Mouse (Mus musculus) brain, adult 2 months (tissue): ENCODE data around the gene Ric8a.
"Not testable (repeated sequence)": the region's sequence is repeated elsewhere in the genome, so short reads cannot be mapped to it uniquely, and the experiment has no call there.

Experiments
- DNase-seq: peaks from one replicate; pipeline ENCODE4 v3.0.0; 2011; ENCODE audit warnings: low read depth, low spot score

The Ric8a gene

DNA sequence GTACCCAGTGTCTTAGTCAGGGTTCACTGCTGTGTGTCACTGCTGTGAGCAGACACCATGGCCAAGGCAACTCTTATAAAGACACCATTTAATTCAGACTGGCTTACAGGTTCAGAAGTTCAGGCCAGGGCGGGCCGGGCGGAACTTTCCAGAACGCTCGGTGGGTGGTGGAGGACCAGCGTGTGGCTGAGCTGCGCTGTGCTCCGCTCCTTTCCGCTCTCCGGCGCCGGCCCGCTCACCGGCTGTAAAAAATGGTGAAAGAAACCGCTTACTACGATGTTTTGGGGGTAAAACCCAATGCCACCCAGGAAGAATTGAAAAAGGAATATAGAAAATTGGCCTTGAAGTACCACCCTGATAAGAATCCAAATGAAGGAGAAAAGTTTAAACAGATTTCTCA is 33.9 kb downstream of the Ric8a start:
- not testable (repeated sequence) for DNase-seq

DNA sequence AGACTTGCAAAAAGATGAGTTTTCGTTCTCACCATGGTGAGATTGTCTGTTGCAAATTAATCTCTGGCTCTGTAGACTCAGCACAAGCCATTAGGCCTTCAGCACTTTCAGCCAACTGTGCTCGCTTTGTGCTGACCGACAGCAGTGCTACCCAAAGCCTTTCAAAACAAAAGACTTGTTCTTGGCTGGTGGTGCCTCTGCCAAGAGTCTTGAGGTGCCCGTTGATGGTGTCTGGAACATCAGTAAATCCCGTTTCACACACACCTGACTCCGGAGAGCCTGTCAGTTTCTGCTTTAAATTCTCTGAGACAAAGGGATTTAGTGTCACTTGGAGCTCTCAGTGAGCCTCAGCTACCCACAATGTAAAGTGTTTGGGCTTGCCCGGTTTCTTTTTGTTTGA is 37.3 kb downstream of the Ric8a start:
- DNase-seq: no peak

DNA sequence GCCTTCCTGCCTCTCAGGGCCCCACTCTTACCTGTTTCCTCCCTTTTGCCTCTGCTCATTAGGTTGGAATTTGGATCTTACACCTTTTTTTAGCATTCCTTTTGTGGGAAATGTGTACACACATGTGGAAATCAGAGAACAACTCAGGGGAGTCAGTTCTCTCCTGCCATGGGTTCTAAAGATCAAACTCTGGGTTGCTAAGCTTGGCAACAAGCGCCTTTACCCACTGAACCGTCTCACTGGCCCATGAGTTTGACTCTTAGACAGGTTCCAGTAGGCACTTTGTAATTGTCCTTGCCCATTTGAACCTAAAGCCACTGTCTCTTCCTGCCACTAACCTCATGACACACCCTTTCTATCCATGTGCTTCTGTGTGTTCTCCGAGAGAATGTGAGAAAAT is 37.9 kb downstream of the Ric8a start:
- no peak for DNase-seq

DNA sequence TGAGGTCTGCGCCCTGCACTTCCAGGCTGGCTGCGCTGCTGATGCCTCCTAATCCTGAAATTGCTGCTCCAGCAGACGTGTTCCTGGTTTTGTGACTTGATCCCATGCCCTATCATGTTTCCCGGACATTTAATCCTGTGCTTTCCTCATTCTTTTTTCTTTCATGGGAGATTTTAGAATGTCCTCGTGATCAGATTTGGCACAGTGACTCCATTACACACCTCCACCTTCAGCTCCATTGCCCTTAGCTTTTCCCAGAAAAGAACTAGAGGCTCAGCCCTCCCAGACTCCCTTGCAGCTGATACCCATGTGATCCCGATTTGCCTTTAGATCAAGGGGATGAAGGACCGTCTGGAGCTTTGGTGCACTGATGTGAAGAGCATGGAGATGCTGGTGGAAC is 41.1 kb downstream of the Ric8a start:
- no peak for DNase-seq

DNA sequence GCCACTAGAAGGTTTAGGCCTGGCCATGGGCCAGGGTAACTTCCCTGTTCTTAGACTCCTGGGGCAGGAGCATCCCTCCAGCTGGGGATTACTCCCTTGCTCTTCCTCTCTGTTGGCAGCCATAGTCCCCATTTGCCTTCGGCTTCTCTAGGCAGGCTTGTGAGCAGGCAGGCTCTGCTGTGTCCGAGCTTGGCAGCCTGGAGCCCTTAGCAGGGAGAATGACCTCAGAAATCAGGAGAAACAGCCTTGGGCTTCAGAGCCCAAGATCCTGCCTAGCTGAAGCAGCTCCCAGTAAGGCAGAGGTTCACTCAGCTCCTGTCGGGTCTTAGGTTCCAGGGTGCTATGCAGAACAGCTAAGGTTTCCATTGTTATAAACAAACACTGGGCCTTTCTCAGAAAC is 42.4 kb downstream of the Ric8a start:
- no peak for DNase-seq

DNA sequence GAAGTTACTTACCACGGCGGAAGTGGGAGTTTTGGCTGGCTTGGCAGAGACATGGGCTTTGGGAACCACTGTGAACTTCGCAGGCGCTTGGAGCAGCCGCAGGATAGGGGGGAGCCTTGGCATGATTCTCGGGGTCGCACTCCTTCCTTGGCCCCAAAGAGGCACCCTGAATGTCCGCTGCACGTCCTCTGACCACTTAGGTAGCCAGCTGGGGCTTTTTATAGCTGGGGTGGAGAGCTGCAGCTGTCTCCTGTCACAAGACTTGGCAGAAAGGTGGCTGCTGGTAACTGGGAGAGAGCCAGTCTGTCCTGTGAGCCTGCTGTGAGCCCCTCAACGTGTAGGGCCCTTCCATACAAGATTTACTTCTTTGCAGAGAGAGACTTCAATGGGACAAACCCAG is 43.5 kb downstream of the Ric8a start, which contains the start of gene Cox8b:
Gene Cox8b (minus strand): TSS at position 227 of the 400 bp plus-strand sequence.
- DNase-seq: no peak

DNA sequence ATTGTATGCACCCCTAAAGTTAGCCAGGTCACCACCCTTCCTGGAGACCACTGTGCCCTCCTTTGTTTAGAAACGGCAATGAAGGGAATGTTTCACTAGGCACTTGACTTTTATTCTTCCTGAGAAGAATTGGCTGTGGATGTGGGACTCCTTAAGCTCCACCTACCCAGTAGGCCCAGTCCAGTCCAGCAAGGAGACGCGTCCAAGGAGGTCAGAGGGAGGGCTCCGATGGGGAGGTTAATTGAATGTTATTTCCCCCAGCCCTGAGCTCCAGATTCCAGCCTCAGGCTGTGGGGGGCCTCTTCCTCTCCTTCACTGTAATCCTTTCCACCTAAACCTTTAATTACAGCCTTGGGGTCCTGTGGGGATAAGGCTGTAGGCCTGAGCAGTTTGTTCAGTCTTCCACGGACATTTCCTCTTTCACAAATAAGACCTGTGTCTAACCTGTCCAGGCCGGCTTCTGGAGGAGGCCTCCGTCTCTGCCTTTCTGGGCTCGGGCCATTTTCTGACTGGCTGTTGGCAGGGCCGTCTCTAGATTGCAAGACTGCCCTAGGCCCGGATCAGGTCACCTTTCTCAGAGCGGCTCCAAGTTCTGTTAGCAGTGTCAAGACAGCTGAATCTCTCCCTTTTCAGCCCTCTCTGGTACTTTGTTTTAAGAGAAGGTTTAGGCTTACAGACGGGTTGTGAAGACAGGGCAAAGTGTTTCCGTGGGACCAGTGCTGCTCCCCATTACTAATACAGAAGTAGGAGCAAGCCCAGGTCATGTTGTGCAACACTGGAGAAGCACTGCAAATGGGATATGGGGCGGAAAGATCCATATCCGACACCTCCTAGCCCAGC is 45.5 kb downstream of the Ric8a start:
- no peak for DNase-seq

DNA sequence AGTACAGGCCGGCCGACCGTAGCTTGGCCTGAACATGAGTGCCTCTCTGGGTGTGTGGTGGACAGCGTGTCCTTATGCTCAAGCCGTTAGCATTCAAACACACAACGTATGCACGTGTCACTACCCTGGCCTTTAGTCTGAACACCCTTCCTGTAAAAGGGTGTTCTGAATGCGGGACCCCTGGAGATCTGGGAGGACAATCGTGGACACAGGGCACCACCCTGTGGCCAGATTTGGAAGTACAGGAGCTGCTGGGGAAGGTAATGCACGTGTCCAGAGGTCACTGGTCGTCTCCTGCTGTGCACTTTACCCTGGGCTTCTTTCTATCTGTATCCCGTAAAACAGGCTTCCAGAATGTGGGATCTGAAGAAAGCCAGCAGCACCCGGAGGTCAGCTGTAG is 46.5 kb downstream of the Ric8a start:
- DNase-seq: peak; percentile 59

DNA sequence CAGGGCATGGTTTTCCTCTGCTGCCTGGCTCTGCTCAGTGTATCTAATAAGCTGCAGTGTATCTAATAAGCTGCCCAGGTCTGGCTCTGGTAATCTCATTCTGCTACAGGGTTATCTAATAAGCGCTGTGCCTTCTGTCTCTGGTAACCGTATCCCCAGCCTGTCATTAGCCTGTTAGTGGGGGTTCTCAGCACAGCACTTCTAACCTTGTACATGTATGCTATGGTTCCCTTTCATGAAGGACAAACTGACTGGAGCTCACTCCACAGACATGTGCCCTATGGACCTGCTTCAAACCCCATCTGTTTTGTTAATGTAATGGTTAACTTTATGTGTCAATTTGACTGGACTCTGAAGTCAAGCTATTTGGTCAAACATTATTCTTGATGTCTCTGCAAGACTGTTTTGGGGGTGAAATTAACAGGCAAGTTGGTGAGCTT is 48.9 kb downstream of the Ric8a start:
- no peak for DNase-seq

DNA sequence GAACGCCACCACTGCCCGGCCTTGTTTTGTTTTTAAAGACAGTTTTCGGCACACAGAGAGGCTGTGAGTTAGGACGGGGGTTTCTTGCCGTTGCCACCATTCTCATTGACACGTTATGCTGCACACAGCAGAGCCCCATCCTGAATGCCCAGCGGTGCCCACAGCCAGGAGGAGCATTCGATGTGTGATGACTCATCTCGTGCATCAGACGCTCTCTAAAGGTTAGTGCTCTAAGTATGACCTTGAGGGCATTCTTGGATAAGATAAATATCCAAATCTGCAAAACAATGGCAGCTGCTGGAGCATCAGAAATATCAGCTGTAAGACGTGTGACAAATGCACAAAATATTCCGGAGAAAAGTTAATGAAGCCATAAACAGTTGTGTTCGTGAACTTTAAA is 50.4 kb downstream of the Ric8a start:
- DNase-seq: no peak

DNA sequence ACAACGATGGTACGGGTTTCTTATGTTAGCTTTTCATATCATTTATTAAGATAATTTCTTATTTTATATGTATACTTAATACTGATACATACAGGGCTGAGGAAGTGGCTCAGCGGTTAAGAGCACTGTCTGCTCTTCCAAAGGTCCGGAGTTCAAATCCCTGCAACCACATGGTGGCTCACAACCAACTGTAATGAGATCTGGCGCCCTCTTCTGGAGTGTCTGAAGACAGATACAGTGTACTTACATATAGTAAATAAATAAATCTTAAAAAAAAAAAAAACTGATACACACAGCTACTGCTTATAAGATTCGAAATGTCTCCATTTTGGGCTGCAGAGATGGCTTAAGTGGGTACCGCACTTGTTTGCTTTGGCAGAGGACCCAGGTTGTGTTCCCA is 50.9 kb downstream of the Ric8a start:
- no peak for DNase-seq

DNA sequence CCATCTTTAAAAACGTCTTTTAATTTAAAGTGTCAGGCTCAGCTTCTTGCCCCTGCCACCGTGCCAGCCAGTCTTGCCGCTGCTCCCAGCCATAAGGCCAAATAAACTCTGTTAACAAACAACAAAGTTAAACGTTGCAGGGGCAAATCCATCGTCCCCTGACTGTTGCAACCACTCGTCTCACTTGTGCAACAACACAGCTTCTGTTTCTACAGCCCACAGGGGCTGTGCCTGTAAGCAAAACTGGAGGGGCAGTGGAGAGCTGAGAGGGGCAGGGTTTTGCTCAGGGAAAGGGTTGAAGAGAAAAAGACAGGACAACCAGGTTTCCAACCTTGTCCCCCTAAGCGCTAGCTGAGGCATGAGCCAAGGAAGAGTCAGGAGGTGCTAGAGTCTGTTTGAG is 51.4 kb downstream of the Ric8a start:
- DNase-seq: no peak

DNA sequence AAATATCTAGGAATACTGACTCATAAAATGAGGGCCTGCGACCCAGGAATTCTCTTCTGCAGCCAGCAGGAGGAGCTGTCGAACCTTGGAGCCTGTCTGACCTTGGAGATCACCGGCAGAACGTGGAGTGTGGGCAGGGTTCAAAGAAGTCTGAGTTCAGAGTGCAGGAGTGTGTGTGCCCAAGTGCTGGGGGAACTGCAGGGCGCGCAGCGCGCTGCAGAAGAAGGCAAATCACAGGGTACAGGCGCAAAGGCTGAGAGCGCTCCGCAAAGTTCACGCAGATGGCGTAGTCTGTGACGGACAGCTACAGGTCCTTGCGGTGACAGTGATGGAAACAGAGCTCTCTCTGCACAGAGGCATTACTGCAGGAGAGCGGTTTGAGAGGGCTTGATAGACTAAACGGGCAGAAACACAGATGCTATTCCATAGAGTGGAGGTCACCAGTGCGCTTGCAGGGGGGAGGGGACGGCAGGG is 51.9 kb downstream of the Ric8a start:
- DNase-seq: peak; percentile 77

DNA sequence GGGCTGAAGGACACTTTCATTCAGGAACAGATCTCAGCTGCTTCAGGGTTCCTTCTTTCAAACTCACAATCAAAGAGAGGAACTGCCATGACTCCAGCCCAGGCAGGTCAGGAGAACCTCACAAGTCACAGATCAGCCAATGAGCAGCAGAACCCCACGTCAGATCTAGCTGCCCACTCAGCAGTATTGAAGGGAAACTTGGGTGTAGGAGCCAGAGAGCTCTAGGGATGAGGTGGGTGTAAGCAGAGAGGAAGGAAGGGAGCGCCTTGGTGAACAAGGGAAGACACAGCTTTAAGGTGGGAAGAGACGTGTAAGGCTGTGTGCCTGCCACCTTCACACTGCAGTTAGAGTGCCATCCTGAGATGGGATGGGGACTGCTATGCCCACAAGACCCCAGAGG is 55.5 kb downstream of the Ric8a start:
- DNase-seq: peak; percentile 84

DNA sequence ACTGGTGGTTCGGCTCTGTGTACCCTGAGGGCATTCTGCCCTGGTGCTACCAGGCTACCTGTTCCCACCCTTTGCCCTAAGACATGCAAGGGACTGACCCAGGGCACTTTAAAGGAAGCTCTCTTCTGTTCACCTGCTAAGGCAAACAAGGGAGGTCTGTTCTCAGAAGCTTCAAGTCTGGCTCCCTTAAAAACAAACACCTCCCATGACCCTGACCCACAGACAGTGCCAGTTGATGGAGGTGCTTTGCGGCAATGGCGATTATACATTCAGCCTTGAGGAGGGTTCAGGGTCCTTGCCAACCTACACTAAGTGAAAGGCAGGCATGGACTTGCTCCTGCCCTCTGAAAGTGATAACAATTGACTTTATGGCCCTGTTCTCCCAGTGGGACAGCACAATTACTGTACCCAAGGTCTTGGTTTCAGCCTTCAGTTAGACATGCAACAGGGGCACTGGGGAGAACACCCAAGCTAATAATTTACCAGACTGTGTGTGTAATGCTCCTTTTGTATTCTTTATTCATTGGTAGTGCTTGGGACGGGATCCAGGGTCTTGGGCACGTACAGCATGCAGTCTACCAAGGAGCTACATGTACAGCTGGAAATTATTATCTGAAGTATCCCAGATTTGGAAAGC is 56.2 kb downstream of the Ric8a start:
- DNase-seq: no peak
